Mouse (Mus musculus): ENCODE results near the gene A630095N17Rik.

GRCm38 (mm10) chr1:75247071-75247930 lies 15.4 kb upstream of the A630095N17Rik start:
- TF ChIP-seq MYC (IDR thresholded peaks at IDR 0.05; ENCODE audit: low read depth, low read length) = no peak
- TF ChIP-seq ZNF384 (IDR thresholded peaks at IDR 0.05; ENCODE audit: low read depth, low read length) = no peak
- no peak for TF ChIP-seq E2F4 (IDR thresholded peaks at IDR 0.05; ENCODE audit: insufficient replicate concordance, low read depth, low read length)
- no peak for TF ChIP-seq MAX (IDR thresholded peaks at IDR 0.05; ENCODE audit: low read length)
- TF ChIP-seq NRF1 (IDR thresholded peaks at IDR 0.05; ENCODE audit: low read depth, low read length) = no peak
- TF ChIP-seq MEF2A (IDR thresholded peaks at IDR 0.05; ENCODE audit: borderline replicate concordance, low read depth, low read length) = no peak
- TF ChIP-seq POLR2A (IDR thresholded peaks at IDR 0.05; ENCODE audit: low read depth, low read length) = no peak
- TF ChIP-seq CTCF (conservative IDR thresholded peaks at IDR 0.05 in 1 of 2, IDR thresholded peaks at IDR 0.05 in 1 of 2; ENCODE audit: low read depth in 2 of 2, low read length in 2 of 2) = no peak
- TF ChIP-seq JUND (conservative IDR thresholded peaks at IDR 0.05; ENCODE audit: low read depth, low read length) = no peak
- no peak for TF ChIP-seq MXI1 (IDR thresholded peaks at IDR 0.05; ENCODE audit: low read depth, low read length)
